Mouse (Mus musculus): ENCODE measurements around the gene Zfp526. TPM values are rescaled to one million over a fixed set of nuclear protein-coding genes. Genes with fewer than 3 reads are reported as not detected.
A peak's percentile ranks its signal among the peaks of the same experiment; 100 is the strongest.

The Zfp526 gene
- polyA plus RNA-seq, 1 experiment from 2014 or later = 2.2 TPM

GRCm38 (mm10) chr7:25268588-25268987 is 47.4 kb downstream of the Zfp526 start:
- Histone ChIP-seq H3K27ac (ENCODE audit: low read length) (peak overlapping the region; percentile 89), H3K9ac (replicated peaks; ENCODE audit: low read depth) (peak overlapping the region; percentile 74), H3K27me3 (replicated peaks; ENCODE audit: insufficient read depth, low read length) (no peaks in the 10 kb centered on the region), H3K36me3 (ENCODE audit: insufficient read depth, low read length) (no peaks in the 10 kb centered on the region), H3K4me2 (replicated peaks; ENCODE audit: low read depth, low read length) (peak overlapping the region; percentile 87), H3K9me3 (ENCODE audit: low read length) (no peaks in the 10 kb centered on the region), H3K4me1 (ENCODE audit: insufficient read depth, low read depth, low read length) (peaks cover 16% of the 10 kb centered on the region), H3K4me3 (ENCODE audit: low read depth, low read length) (peak overlapping the region; percentile 80)
- WGBS = 0% methylated on average over 7 of the region's 7 CpGs
- DNase-seq (ENCODE audit: low spot score) (no peak), ATAC-seq (no peak)
- TF ChIP-seq CTCF (IDR thresholded peaks at IDR 0.05) = no peak
- TF ChIP-seq EP300 (IDR thresholded peaks at IDR 0.05) = no peak

- DNase-seq (ENCODE audit: low spot score) (no peak), ATAC-seq (no peak)
- peaks cover 16% of the 10 kb centered on the region for H3K4me1 ChIP-seq (ENCODE audit: insufficient read depth, low read depth, low read length)
- 30% methylated on average over 4 of the region's 4 CpGs for WGBS
- H3K27me3 ChIP-seq (replicated peaks; ENCODE audit: insufficient read depth, low read length) = no peaks in the 10 kb centered on the region
- H3K9me3 ChIP-seq (ENCODE audit: low read length) = no peaks in the 10 kb centered on the region
- H3K9ac ChIP-seq (replicated peaks; ENCODE audit: low read depth) = peak overlapping the region; percentile 74; the same call in 1 of the 2 replicates
- H3K4me2 ChIP-seq (replicated peaks; ENCODE audit: low read depth, low read length) = peak overlapping the region; percentile 87
- H3K36me3 ChIP-seq (ENCODE audit: insufficient read depth, low read length) = no peaks in the 10 kb centered on the region
- TF ChIP-seq EP300 (IDR thresholded peaks at IDR 0.05) = no peak
- no peak for TF ChIP-seq CTCF (IDR thresholded peaks at IDR 0.05)
- peak overlapping the region; percentile 80 for H3K4me3 ChIP-seq (ENCODE audit: low read depth, low read length)
- H3K27ac ChIP-seq (ENCODE audit: low read length) = peak overlapping the region; percentile 89
Observed at GRCm38 (mm10) chr7:25269029-25269428, 47.8 kb downstream of the Zfp526 start.

GRCm38 (mm10) chr7:25269545-25270271 is 48.5 kb downstream of the Zfp526 start:
- Histone ChIP-seq H3K9ac (replicated peaks; ENCODE audit: low read depth) (no peak overlapping the region), H3K4me1 (ENCODE audit: insufficient read depth, low read depth, low read length) (peaks cover 16% of the 10 kb centered on the region), H3K27ac (ENCODE audit: low read length) (peak overlapping the region; percentile 89), H3K27me3 (replicated peaks; ENCODE audit: insufficient read depth, low read length) (no peaks in the 10 kb centered on the region), H3K36me3 (ENCODE audit: insufficient read depth, low read length) (no peaks in the 10 kb centered on the region), H3K4me3 (ENCODE audit: low read depth, low read length) (no peak overlapping the region), H3K4me2 (replicated peaks; ENCODE audit: low read depth, low read length) (peak overlapping the region; percentile 87), H3K9me3 (ENCODE audit: low read length) (no peaks in the 10 kb centered on the region)
- TF ChIP-seq EP300 (IDR thresholded peaks at IDR 0.05) = no peak
- DNase-seq (ENCODE audit: low spot score) (no peak), ATAC-seq (no peak)
- 82% methylated on average over 8 of the region's 8 CpGs for WGBS

DNA sequence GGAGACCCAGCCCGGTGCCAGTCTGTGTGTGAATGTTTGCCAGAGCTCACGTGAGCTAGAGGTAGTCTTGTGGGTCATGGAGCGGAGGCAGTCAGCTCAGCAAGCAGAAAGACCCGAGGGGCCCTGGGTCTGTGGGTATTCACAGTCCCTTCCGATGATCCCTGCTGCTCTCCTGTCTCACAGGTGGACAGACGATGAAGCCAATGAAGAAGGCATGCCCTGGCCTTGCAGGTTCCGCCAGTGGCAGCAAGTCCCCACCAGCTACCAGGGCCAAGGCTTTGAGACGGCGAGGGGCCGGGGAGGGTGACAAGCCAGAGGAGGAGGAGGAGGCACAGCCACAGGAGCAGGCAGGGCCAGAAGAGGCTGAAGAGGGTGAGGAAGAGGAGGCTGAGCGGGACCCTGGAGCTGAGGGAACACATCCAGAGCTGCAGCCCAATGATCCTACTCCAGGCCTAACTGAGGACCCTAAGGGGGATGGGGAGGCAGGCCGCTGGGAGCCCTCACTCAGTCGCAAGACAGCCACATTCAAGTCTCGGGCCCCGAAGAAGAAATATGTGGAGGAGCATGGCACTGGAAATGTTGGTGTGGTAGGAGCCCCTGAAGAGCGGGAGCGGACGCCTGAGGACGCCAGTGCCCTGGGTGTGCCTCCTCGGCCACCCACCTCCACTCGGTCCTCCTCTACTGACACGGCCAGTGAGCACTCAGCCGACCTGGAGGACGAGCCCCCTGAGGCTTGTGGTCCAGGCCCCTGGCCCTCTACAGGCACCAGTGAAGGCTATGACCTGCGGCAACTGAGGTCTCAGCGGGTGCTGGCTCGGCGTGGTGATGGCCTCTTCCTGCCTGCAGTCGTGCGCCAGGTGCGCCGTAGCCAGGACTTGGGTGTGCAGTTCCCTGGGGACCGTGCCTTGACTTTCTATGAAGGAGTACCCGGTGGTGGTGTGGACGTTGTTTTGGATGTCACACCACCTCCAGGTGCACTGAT is 49.7 kb downstream of the Zfp526 start:
- DNase-seq (ENCODE audit: low spot score) (no peak), ATAC-seq (no peak)
- H3K27ac ChIP-seq (ENCODE audit: low read length) = no peak overlapping the region
- no peak overlapping the region for H3K4me3 ChIP-seq (ENCODE audit: low read depth, low read length)
- H3K4me2 ChIP-seq (replicated peaks; ENCODE audit: low read depth, low read length) = no peak overlapping the region
- TF ChIP-seq CTCF (IDR thresholded peaks at IDR 0.05) (no peak), EP300 (IDR thresholded peaks at IDR 0.05) (no peak)
- WGBS = 88% methylated on average over 35 of the region's 35 CpGs
- no peaks in the 10 kb centered on the region for H3K36me3 ChIP-seq (ENCODE audit: insufficient read depth, low read length)
- peaks cover 21% of the 10 kb centered on the region for H3K4me1 ChIP-seq (ENCODE audit: insufficient read depth, low read depth, low read length)
- no peak overlapping the region for H3K9ac ChIP-seq (replicated peaks; ENCODE audit: low read depth)
- no peaks in the 10 kb centered on the region for H3K9me3 ChIP-seq (ENCODE audit: low read length)
- H3K27me3 ChIP-seq (replicated peaks; ENCODE audit: insufficient read depth, low read length) = no peaks in the 10 kb centered on the region

DNA sequence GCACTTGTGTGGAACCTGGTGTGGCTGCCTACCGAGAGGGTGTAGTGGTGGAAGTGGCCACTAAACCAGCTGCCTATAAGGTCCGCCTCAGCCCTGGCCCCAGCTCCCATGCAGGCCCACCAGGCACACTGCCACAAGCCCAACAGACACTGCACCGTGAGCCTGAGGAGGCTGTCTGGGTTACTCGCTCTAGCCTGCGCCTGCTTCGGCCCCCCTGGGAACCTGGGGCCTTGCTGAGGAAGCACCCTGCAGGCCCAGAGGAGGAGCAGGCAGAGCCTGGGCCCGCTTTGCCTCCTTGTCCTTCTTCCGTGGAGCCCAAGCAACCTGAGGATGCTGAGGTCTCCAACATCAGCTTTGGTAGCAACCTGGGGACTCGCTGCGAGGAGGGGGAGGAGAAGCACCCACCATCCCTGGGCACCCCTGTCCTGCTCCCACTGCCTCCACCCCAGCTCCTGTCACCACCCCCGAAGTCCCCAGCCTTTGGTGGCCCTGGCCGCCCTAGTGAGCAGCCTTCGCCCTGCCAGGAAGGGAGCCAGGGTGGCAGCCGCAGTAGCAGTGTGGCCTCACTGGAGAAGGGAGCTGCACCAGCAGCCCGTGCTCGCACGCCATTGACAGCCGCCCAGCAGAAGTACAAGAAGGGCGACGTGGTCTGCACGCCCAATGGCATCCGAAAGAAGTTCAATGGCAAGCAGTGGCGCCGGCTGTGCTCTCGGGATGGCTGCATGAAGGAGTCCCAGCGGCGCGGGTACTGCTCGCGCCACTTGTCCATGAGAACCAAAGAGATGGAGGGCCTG is 50.6 kb downstream of the Zfp526 start:
- Histone ChIP-seq H3K4me3 (ENCODE audit: low read depth, low read length) (no peak overlapping the region), H3K27ac (ENCODE audit: low read length) (no peak overlapping the region), H3K9me3 (ENCODE audit: low read length) (no peaks in the 10 kb centered on the region), H3K4me2 (replicated peaks; ENCODE audit: low read depth, low read length) (no peak overlapping the region), H3K9ac (replicated peaks; ENCODE audit: low read depth) (no peak overlapping the region), H3K36me3 (ENCODE audit: insufficient read depth, low read length) (no peaks in the 10 kb centered on the region), H3K27me3 (replicated peaks; ENCODE audit: insufficient read depth, low read length) (no peaks in the 10 kb centered on the region), H3K4me1 (ENCODE audit: insufficient read depth, low read depth, low read length) (peaks cover 19% of the 10 kb centered on the region)
- 90% methylated on average over 27 of the region's 30 CpGs for WGBS
- no peak for DNase-seq (ENCODE audit: low spot score)
- ATAC-seq = no peak
- no peak for TF ChIP-seq CTCF (IDR thresholded peaks at IDR 0.05)
- TF ChIP-seq EP300 (IDR thresholded peaks at IDR 0.05) = no peak

Data from lung, postnatal 0 days (tissue).